Mouse (Mus musculus) liver, postnatal 0 days (tissue): ENCODE results near the gene Map1b. TPM values are rescaled to one million over a fixed set of nuclear protein-coding genes. Genes with fewer than 3 reads are reported as not detected.

Experiments
- ATAC-seq: fragments of 200-750 bp; cut with Nextera tagmentation; 2 replicates; pipeline ENCODE4 v1.8.0; 2017; ENCODE audit warnings: mild to moderate bottlenecking, moderate library complexity
- DNase-seq: peaks from one replicate; pipeline ENCODE4 v3.0.0-alpha.2; 2016
- H3K27ac ChIP-seq: fragments of 300-500 bp; sonication (generic); 2 replicates; pipeline ENCODE4 v1.5.1; 2014; ENCODE audit warnings: antibody characterized with exemption, moderate library complexity, mild to moderate bottlenecking, low read depth
- H3K27me3 ChIP-seq: fragments of 300-500 bp; sonication (generic); 2 replicates; pipeline ENCODE4 v1.6.1; 2014; ENCODE audit warnings: low read length, control low read depth, mixed read lengths; ENCODE audit not compliant: insufficient read depth
- H3K36me3 ChIP-seq: fragments of 300-500 bp; sonication (generic); replicated peaks from 2 replicates; pipeline ENCODE4 v1.6.1; 2014; ENCODE audit warnings: mild to moderate bottlenecking, control low read depth, low read length, moderate library complexity, mixed read lengths; ENCODE audit not compliant: insufficient read depth
- H3K4me1 ChIP-seq: fragments of 300-500 bp; sonication (generic); 2 replicates; pipeline ENCODE4 v1.6.1; 2014; ENCODE audit warnings: antibody characterized with exemption, mild to moderate bottlenecking, control low read depth; ENCODE audit not compliant: insufficient read depth
- H3K4me2 ChIP-seq: fragments of 300-500 bp; sonication (generic); 2 replicates; pipeline ENCODE4 v1.6.1; 2014; ENCODE audit warnings: low read depth, mild to moderate bottlenecking, low read length, moderate library complexity, mixed read lengths
- H3K4me3 ChIP-seq: fragments of 300-500 bp; sonication (generic); 2 replicates; pipeline ENCODE4 v1.5.1; 2014; ENCODE audit warnings: low read depth, low read length
- H3K9ac ChIP-seq: fragments of 300-500 bp; sonication (generic); replicated peaks from 2 replicates; pipeline ENCODE4 v1.6.1; 2014; ENCODE audit warnings: mild to moderate bottlenecking, moderate library complexity
- H3K9me3 ChIP-seq: fragments of 300-500 bp; sonication (generic); 2 replicates; pipeline ENCODE4 v1.6.1; 2016; ENCODE audit warnings: mild to moderate bottlenecking, control low read depth, low read length, mixed read lengths
- CTCF ChIP-seq: sonication (generic); IDR thresholded peaks from 2 replicates; pipeline ENCODE4 v1.5.1; 2016; ENCODE audit warnings: antibody characterized with exemption, low read depth
- EP300 ChIP-seq: IDR thresholded peaks from 2 replicates; pipeline ENCODE4 v1.6.1; 2016; ENCODE audit warnings: antibody characterized with exemption, low read depth, mild to moderate bottlenecking
- WGBS: fragments of 180-500 bp; shearing (Covaris S2); extraction: QIAGEN DNeasy Blood & Tissue Kit; methylation state at CpG from one replicate; pipeline ENCODE4 v1.1.7; 2014; ENCODE audit not compliant: insufficient replicate concordance; 5-methylcytosine and 5-hydroxymethylcytosine counted together
- polyA plus RNA-seq: library from polyadenylated mRNA; unstranded; fragments of >200 nt; fragmentation: Nextera tagmentation; extraction: Ambion mirVana; gene quantifications from 2 replicates; pipeline ENCODE4 v1.2.1, GENCODE M21; 2015

Map1b gene
- polyA plus RNA-seq, 1 experiment from 2014 or later = 1.2 TPM

DNA sequence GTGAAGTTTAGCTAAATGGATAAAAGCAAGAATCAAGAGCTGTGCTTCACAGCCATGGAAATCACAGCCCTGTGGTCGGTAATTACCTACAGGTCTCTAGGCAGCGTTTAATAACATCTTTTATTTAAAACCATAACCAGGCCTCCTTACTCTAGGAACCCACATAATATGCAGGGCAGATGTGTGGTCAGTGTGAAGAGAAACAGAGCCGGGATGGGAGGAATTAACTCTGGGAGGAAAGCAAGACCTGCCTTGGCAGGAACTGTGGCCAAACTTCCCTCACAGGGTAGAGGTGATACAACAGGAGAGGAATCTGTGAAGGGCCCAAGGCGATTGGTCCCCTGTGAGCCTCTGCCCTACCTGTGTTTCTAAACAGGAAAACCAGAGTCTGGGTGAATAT lies 66.8 kb downstream of the Map1b start:
- 71% methylated on average over 4 of the region's 4 CpGs for WGBS
- DNase-seq (no peak), ATAC-seq (no peak)
- no peak overlapping the region for H3K9ac ChIP-seq
- no peaks in the 10 kb centered on the region for H3K27me3 ChIP-seq
- H3K4me1 ChIP-seq = 0 out of 2 replicates have a peak, but pooled peaks cover 3% of the 10 kb centered on the region
- no peak overlapping the region for H3K4me3 ChIP-seq
- TF ChIP-seq CTCF = no peak
- TF ChIP-seq EP300 = no peak
- no peaks in the 10 kb centered on the region for H3K36me3 ChIP-seq
- H3K9me3 ChIP-seq = no peaks in the 10 kb centered on the region
- no peak overlapping the region for H3K27ac ChIP-seq
- no peak overlapping the region for H3K4me2 ChIP-seq

DNA sequence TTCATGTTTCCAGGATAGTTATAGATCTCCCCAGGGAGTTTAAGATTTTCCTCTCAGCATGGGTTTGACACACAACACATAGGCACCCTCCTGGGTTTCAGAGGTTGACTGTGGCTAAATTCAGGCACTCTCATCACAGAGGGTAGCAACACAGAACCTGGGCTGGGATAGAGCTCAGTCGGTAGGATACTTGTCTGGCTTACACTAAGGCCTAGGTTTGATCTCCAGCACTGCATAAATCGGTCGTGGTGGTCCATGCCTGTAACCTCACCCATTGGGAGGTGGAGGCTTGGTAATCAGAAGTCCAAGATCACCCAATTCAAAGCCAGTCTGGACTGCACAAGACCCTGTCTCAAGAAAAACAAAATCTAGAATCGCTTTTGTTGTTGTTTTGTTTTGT lies 68.1 kb downstream of the Map1b start:
- WGBS = 64% methylated on average over 4 of the region's 4 CpGs
- DNase-seq = no peak
- no peaks in the 10 kb centered on the region for H3K9me3 ChIP-seq
- no peaks in the 10 kb centered on the region for H3K36me3 ChIP-seq
- no peak overlapping the region for H3K9ac ChIP-seq
- TF ChIP-seq CTCF (no peak), EP300 (no peak)
- 0 out of 2 replicates have a peak, but pooled peaks cover 3% of the 10 kb centered on the region for H3K4me1 ChIP-seq
- H3K27me3 ChIP-seq = no peaks in the 10 kb centered on the region
- no peak overlapping the region for H3K4me3 ChIP-seq
- H3K4me2 ChIP-seq = no peak overlapping the region
- no peak for ATAC-seq
- no peak overlapping the region for H3K27ac ChIP-seq

DNA sequence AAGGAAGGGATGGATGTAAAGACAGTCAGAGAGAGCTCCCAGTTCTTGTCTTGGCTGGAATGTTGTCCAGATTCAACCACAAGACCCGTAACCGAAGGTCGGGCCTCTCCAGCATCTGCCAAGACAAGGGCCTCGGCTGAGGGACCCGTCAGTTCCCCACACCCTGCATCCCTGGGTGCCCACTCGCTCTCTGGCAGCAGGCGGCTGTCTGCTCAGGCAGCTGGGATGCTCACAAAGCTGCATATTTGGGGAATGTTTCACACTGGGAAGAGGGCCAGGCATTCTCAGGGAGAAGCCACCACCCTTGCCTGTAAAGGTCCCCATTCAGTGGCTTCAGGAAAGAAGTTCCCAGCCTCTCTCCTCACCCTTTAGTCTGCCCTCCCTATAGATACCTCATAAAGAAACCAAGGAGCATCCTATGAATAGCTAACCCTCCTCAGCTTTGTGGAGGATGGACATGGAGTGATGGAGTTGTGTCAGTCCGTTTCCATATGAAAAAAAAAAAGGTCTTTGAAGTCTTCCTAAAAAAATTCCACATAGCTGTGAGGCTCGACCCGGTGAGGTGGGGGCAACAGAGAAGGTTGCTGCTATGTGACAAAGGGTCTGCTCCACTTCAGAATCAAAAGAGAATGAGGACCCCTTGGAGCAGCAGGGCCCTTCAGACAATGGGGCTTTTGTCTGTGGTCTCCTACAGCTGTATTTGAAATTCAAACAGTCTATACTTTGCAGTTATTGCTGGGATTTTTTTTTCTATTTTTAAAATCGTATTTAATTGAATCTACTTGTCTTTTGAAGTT lies 68.7 kb downstream of the Map1b start:
- no peak overlapping the region for H3K27ac ChIP-seq
- no peak for ATAC-seq
- H3K36me3 ChIP-seq = no peaks in the 10 kb centered on the region
- no peak for TF ChIP-seq CTCF
- TF ChIP-seq EP300 = no peak
- 0 out of 2 replicates have a peak, but pooled peaks cover 3% of the 10 kb centered on the region for H3K4me1 ChIP-seq
- H3K4me3 ChIP-seq = no peak overlapping the region
- no peak overlapping the region for H3K9ac ChIP-seq
- WGBS = 64% methylated on average over 11 of the region's 11 CpGs
- no peak overlapping the region for H3K4me2 ChIP-seq
- H3K9me3 ChIP-seq = no peaks in the 10 kb centered on the region
- no peaks in the 10 kb centered on the region for H3K27me3 ChIP-seq
- DNase-seq = no peak

DNA sequence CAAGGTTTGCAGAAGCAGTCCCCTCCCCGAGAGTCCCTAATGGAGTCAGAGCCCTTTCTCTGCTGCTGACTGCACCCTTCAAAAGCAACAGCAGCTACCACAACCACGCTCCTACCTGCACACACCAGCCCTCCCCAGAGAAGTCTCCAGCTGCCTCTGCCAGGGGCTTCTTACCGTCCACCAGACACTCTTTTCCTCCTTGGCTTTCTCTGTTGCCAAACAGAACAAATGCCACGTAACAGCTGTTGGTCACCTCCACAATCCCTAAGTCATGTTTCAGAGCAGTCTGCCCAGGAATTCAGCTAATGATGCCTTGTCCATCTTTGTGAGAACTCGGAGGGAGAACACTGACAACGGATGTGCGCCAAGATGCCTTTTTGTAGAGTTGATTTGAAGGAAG lies 69.3 kb downstream of the Map1b start:
- no peaks in the 10 kb centered on the region for H3K27me3 ChIP-seq
- ATAC-seq = no peak
- WGBS = 73% methylated on average over 7 of the region's 7 CpGs
- no peak overlapping the region for H3K4me3 ChIP-seq
- no peak overlapping the region for H3K9ac ChIP-seq
- DNase-seq = no peak
- H3K27ac ChIP-seq = no peak overlapping the region
- H3K9me3 ChIP-seq = no peaks in the 10 kb centered on the region
- H3K4me2 ChIP-seq = no peak overlapping the region
- no peaks in the 10 kb centered on the region for H3K36me3 ChIP-seq
- no peak for TF ChIP-seq EP300
- TF ChIP-seq CTCF = no peak
- 0 out of 2 replicates have a peak, but pooled peaks cover 3% of the 10 kb centered on the region for H3K4me1 ChIP-seq

DNA sequence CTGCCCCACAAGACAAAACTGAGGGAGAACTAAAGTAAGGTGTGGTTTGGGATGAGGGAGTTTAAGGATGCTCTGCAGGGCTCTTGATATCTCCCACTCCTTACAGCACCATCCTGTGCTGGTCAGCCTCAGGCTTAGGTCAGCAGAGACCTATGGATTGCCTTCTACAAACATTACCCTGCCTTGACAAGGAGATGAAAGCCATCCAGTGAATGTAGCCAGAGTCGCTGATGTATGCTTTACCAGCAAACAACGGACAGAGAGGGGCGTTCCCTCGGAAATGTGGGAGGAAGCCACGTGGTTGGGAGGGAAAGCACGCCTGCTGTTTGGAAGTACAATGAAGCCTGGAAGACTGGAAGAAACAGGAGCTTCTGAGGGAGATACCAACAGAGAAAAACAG lies 71.5 kb downstream of the Map1b start:
- no peak for DNase-seq
- no peak for TF ChIP-seq CTCF
- TF ChIP-seq EP300 = no peak
- Histone ChIP-seq H3K36me3 (no peaks in the 10 kb centered on the region), H3K4me3 (no peak overlapping the region), H3K27me3 (no peaks in the 10 kb centered on the region), H3K9ac (no peak overlapping the region), H3K9me3 (no peaks in the 10 kb centered on the region), H3K27ac (no peak overlapping the region), H3K4me2 (no peak overlapping the region), H3K4me1 (0 out of 2 replicates have a peak, but pooled peaks cover 3% of the 10 kb centered on the region)
- WGBS = 3% methylated on average over 6 of the region's 6 CpGs
- no peak for ATAC-seq

DNA sequence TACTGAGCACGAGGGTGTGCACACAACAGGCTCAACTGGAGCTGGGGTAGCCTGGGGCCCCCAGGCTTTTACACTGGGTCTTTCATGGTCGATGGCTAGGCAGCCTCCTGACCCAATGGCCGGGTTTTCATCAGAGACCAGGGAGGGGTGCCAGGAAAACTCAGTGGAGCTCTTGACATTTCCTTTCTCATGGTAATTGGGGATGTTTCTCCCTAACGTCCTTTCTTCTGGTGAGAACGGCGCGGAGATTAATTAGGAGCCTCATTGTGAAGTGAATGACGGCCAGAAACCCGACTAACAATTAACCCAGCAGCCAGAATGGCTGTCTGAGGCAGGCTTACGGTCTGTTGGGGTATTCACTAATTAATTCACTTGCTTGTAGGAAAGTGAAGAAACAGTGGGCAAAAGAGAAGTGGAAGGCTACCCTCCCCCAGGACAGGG lies 71.9 kb downstream of the Map1b start:
- H3K27me3 ChIP-seq = no peaks in the 10 kb centered on the region
- no peak overlapping the region for H3K9ac ChIP-seq
- no peak overlapping the region for H3K4me3 ChIP-seq
- ATAC-seq (no peak), DNase-seq (no peak)
- no peaks in the 10 kb centered on the region for H3K9me3 ChIP-seq
- H3K4me1 ChIP-seq = 0 out of 2 replicates have a peak, but pooled peaks cover 3% of the 10 kb centered on the region
- H3K36me3 ChIP-seq = no peaks in the 10 kb centered on the region
- H3K27ac ChIP-seq = no peak overlapping the region
- WGBS = 21% methylated on average over 10 of the region's 10 CpGs
- TF ChIP-seq EP300 (no peak), CTCF (no peak)
- H3K4me2 ChIP-seq = no peak overlapping the region
